Mouse (Mus musculus) C2C12 (cell line): ENCODE results near the gene Fam163b. TPM values are rescaled to one million over a fixed set of nuclear protein-coding genes. Genes with fewer than 3 reads are reported as not detected.

Experiments
- H3K27me3 ChIP-seq: one replicate; pipeline ENCODE4 v1.6.1; 2011; ENCODE audit not compliant: control insufficient read depth, insufficient read depth, insufficient read length
- H3K36me3 ChIP-seq: one replicate; pipeline ENCODE4 v1.6.1; 2011; ENCODE audit not compliant: control insufficient read depth, insufficient read depth
- H3K4me3 ChIP-seq: one replicate; pipeline ENCODE4 v1.5.1; 2011; ENCODE audit warnings: mild to moderate bottlenecking, control low read depth; ENCODE audit not compliant: poor library complexity, insufficient read depth, severe bottlenecking
- H3K79me2 ChIP-seq: one replicate; pipeline ENCODE4 v1.6.1; 2011; ENCODE audit not compliant: control insufficient read depth, insufficient read depth
- H3K79me3 ChIP-seq: one replicate; pipeline ENCODE4 v1.6.1; 2011; ENCODE audit warnings: low read depth, control low read depth
- H3ac ChIP-seq: one replicate; pipeline ENCODE3; 2011; ENCODE audit warnings: low read depth; ENCODE audit not compliant: control insufficient read depth, insufficient read length
- CEBPB ChIP-seq: IDR thresholded peaks from one replicate; pipeline ENCODE4 v1.6.1; 2011; ENCODE audit warnings: low read depth, mild to moderate bottlenecking, control low read depth, moderate library complexity
- CTCF ChIP-seq: IDR thresholded peaks from one replicate; pipeline ENCODE4 v1.5.1; 2011; ENCODE audit not compliant: control insufficient read depth, insufficient read depth, insufficient read length
- FOSL1 ChIP-seq: IDR thresholded peaks from one replicate; pipeline ENCODE4 v1.8.0; 2011; ENCODE audit warnings: mild to moderate bottlenecking, low read length; ENCODE audit not compliant: poor library complexity, insufficient read depth, severe bottlenecking
- MAX ChIP-seq: IDR thresholded peaks from one replicate; pipeline ENCODE4 v1.6.1; 2011; ENCODE audit warnings: mild to moderate bottlenecking, control low read depth
- MYOD1 ChIP-seq: IDR thresholded peaks from one replicate; pipeline ENCODE4 v1.6.1; 2011; ENCODE audit warnings: low read depth; ENCODE audit not compliant: control insufficient read depth, insufficient read length
- MYOG ChIP-seq: IDR thresholded peaks from one replicate; pipeline ENCODE4 v1.6.1; 2011; ENCODE audit not compliant: control insufficient read depth, insufficient read length; ENCODE audit errors: extremely low read depth
- USF1 ChIP-seq: IDR thresholded peaks from one replicate; pipeline ENCODE4 v1.6.1; 2011; ENCODE audit warnings: low read depth, mild to moderate bottlenecking, control low read depth, moderate library complexity
- polyA plus RNA-seq: library from polyadenylated mRNA; unstranded; fragments of >200 nt; fragmentation: generic; extraction: Trizol; gene quantifications from one replicate; pipeline ENCODE4 v1.2.1, GENCODE M21; 2012; ENCODE audit warnings: missing spikeins

The Fam163b gene
- polyA plus RNA-seq, 1 experiment, result not detected

GRCm38 (mm10) chr2:27108144-27108543 is 34.1 kb downstream of the Fam163b start:
- Histone ChIP-seq H3K27me3 (peaks cover 55% of the 10 kb centered on the region), H3ac (no peak overlapping the region), H3K36me3 (no peaks in the 10 kb centered on the region), H3K79me3 (no peaks in the 10 kb centered on the region), H3K79me2 (no peaks in the 10 kb centered on the region), H3K4me3 (no peak overlapping the region)
- no peak for TF ChIP-seq USF1
- TF ChIP-seq CTCF, result no peak
- no peak for TF ChIP-seq FOSL1
- TF ChIP-seq CEBPB, result no peak
- TF ChIP-seq MAX, result no peak
- no peak for TF ChIP-seq MYOG
- no peak for TF ChIP-seq MYOD1

- no peaks in the 10 kb centered on the region for H3K36me3 ChIP-seq
- H3K27me3 ChIP-seq, result peaks cover 47% of the 10 kb centered on the region
- no peaks in the 10 kb centered on the region for H3K79me2 ChIP-seq
- no peak overlapping the region for H3ac ChIP-seq
- no peaks in the 10 kb centered on the region for H3K79me3 ChIP-seq
- no peak overlapping the region for H3K4me3 ChIP-seq
- TF ChIP-seq USF1, result no peak
- TF ChIP-seq MYOG, result no peak
- no peak for TF ChIP-seq FOSL1
Measured at GRCm38 (mm10) chr2:27106816-27107215, 35.5 kb downstream of the Fam163b start.

GRCm38 (mm10) chr2:27103554-27103953 is 38.7 kb downstream of the Fam163b start:
- no peak overlapping the region for H3ac ChIP-seq
- H3K4me3 ChIP-seq, result no peak overlapping the region
- no peaks in the 10 kb centered on the region for H3K36me3 ChIP-seq
- TF ChIP-seq USF1, result no peak
- no peak for TF ChIP-seq MAX
- no peak for TF ChIP-seq CTCF
- TF ChIP-seq MYOD1, result no peak
- no peaks in the 10 kb centered on the region for H3K79me3 ChIP-seq
- H3K79me2 ChIP-seq, result no peaks in the 10 kb centered on the region
- peaks cover 28% of the 10 kb centered on the region for H3K27me3 ChIP-seq

GRCm38 (mm10) chr2:27097776-27098175 is 44.5 kb downstream of the Fam163b start:
- no peaks in the 10 kb centered on the region for H3K79me3 ChIP-seq
- TF ChIP-seq MAX (no peak), MYOG (no peak), USF1 (no peak), CEBPB (no peak), MYOD1 (no peak)
- H3K27me3 ChIP-seq, result peaks cover 7% of the 10 kb centered on the region

GRCm38 (mm10) chr2:27097241-27097656 is 45.0 kb downstream of the Fam163b start:
- H3K4me3 ChIP-seq, result no peak overlapping the region
- peaks cover 5% of the 10 kb centered on the region for H3K27me3 ChIP-seq
- TF ChIP-seq MYOD1 (no peak), MAX (peak; percentile 36), FOSL1 (no peak)
- peak overlapping the region; percentile 6 for H3ac ChIP-seq
- no peaks in the 10 kb centered on the region for H3K36me3 ChIP-seq
- H3K79me2 ChIP-seq, result no peaks in the 10 kb centered on the region
- H3K79me3 ChIP-seq, result no peaks in the 10 kb centered on the region

More at GRCm38 (mm10) chr2:27097776-27098175, 44.5 kb downstream of the Fam163b start:
- H3ac ChIP-seq, result no peak overlapping the region
- H3K4me3 ChIP-seq, result no peak overlapping the region
- no peaks in the 10 kb centered on the region for H3K79me2 ChIP-seq
- H3K36me3 ChIP-seq, result no peaks in the 10 kb centered on the region

- Histone ChIP-seq H3K27me3 (peaks cover 1% of the 10 kb centered on the region), H3K79me2 (no peaks in the 10 kb centered on the region), H3K79me3 (no peaks in the 10 kb centered on the region), H3K4me3 (no peak overlapping the region), H3ac (no peak overlapping the region), H3K36me3 (no peaks in the 10 kb centered on the region)
- TF ChIP-seq MAX (peak; percentile 43), USF1 (peak; percentile 33), FOSL1 (peak; percentile 86), MYOD1 (no peak)
Measured at GRCm38 (mm10) chr2:27096341-27096981, 45.8 kb downstream of the Fam163b start.
